Mouse (Mus musculus) T-helper 1 cell (primary cell): Measurements from ENCODE around the gene Bicra.

Experiments
- in situ Hi-C: fragments of 300-600 bp; cut with MboI, MseI; formaldehyde crosslinking; loops from one replicate; pipeline ENCODE4 v1.15.1; 2025; ENCODE audit warnings: high pct_unique_total_duplicates

The Bicra gene

GRCm38 (mm10) chr7:15975904-15976303, 71.8 kb downstream of the Bicra start:
- in situ Hi-C loops: no loop called here

- in situ Hi-C loops: no loop called here
Observed at GRCm38 (mm10) chr7:15975451-15975850, 72.3 kb downstream of the Bicra start.

- in situ Hi-C loops: loop anchor here (5.0 kb wide), 1 partner anchor 42 kb away; no protein-coding TSS in a partner anchor
Observed at GRCm38 (mm10) chr7:15974712-15975111, 73.0 kb downstream of the Bicra start.

- in situ Hi-C loops: loop anchor here (5.0 kb wide), 1 partner anchor 40 kb away; no protein-coding TSS in a partner anchor
Observed at GRCm38 (mm10) chr7:15972247-15972646, 75.5 kb downstream of the Bicra start.

- in situ Hi-C loops: loop anchor here (5.0 kb wide), 1 partner anchor 37 kb away; no protein-coding TSS in a partner anchor
Observed at GRCm38 (mm10) chr7:15969674-15970073, 78.0 kb downstream of the Bicra start.

- in situ Hi-C loops: no loop called here
Observed at GRCm38 (mm10) chr7:15968322-15968721, 79.4 kb downstream of the Bicra start.

- in situ Hi-C loops: no loop called here
Observed at GRCm38 (mm10) chr7:15967312-15967711, 80.4 kb downstream of the Bicra start, which contains the start of gene Ehd2. TSS of gene Ehd2 (minus strand) at chr7:15967567.

GRCm38 (mm10) chr7:15966489-15966888, 81.2 kb downstream of the Bicra start:
- in situ Hi-C loops: no loop called here

GRCm38 (mm10) chr7:15963798-15964652, 83.7 kb downstream of the Bicra start:
- in situ Hi-C loops: no loop called here

- in situ Hi-C loops: no loop called here
Observed at GRCm38 (mm10) chr7:15962311-15963288, 85.1 kb downstream of the Bicra start.

- in situ Hi-C loops: no loop called here
Observed at GRCm38 (mm10) chr7:15961798-15962197, 85.9 kb downstream of the Bicra start.

- in situ Hi-C loops: no loop called here
Observed at GRCm38 (mm10) chr7:15961239-15961638, 86.5 kb downstream of the Bicra start.

GRCm38 (mm10) chr7:15960691-15961090, 87.0 kb downstream of the Bicra start:
- in situ Hi-C loops: no loop called here

- in situ Hi-C loops: no loop called here
Observed at GRCm38 (mm10) chr7:15956143-15956542, 91.6 kb downstream of the Bicra start.

- in situ Hi-C loops: no loop called here
Observed at GRCm38 (mm10) chr7:15955509-15955908, 92.2 kb downstream of the Bicra start.

- in situ Hi-C loops: no loop called here
Observed at GRCm38 (mm10) chr7:15954978-15955443, 92.7 kb downstream of the Bicra start.

- in situ Hi-C loops: no loop called here
Observed at GRCm38 (mm10) chr7:15954436-15954835, 93.3 kb downstream of the Bicra start.

GRCm38 (mm10) chr7:15953307-15954074, 94.2 kb downstream of the Bicra start:
- in situ Hi-C loops: no loop called here

GRCm38 (mm10) chr7:15952416-15952815, 95.3 kb downstream of the Bicra start:
- in situ Hi-C loops: no loop called here

GRCm38 (mm10) chr7:15950008-15950407, 97.7 kb downstream of the Bicra start:
- in situ Hi-C loops: no loop called here

- in situ Hi-C loops: no loop called here
Observed at GRCm38 (mm10) chr7:15949216-15949790, 98.4 kb downstream of the Bicra start.
